Mouse (Mus musculus): ENCODE results near the gene D230025D16Rik. TPM values are rescaled to one million over a fixed set of nuclear protein-coding genes. Genes with fewer than 3 reads are reported as not detected.

Gene D230025D16Rik
- polyA plus RNA-seq, 1 experiment from 2014 or later = 14.8 TPM

DNA sequence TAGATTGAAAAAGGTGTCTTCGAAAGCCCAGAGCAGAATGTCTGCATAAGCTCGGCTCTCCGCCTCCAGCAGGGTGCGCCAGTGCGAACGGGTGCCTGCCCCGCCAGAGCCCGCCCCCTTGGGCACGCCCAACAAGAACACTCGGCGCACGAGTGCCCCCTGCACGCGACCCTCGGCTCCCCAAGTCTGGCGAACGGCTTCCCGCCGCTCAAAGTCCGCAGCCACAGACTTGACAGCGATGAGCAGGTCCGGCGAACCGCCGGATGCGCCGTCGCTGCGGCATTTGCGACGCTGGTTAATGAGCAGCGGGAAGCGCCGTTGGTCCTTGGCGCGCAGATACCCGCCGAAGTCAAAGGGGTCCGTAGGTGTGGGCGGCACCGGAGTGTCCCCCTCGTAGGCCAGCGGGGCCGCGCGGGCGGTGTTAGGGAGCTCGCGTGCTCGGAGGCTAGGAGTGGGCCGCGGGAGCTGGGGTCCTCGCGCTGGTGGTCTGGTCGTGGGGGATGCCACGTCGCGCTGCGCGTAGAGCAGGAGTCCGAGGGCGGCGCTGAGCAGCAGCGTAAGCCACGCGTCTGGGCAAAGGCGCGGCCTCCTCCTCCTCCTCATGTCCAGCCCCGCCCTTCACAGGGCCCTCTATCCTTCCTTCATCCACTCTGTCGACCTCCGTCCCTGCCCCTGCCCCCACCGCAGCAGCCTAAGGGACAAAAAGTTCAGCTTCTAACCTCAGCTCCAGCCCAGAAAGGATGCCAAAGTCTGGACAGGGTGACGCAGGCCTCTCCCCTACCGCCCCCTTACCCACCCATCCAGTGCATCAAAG, 29.4 kb downstream of the D230025D16Rik start:
- Histone ChIP-seq H3K4me2 (replicated peaks; ENCODE audit: low read depth) (peak overlapping the region; percentile 98), H3K9me3 (ENCODE audit: control insufficient read depth) (no peaks in the 10 kb centered on the region), H3K4me3 (ENCODE audit: low read depth, low read length) (peak overlapping the region; percentile 64), H3K36me3 (ENCODE audit: control insufficient read depth, insufficient read depth) (peaks cover 36% of the 10 kb centered on the region), H3K27ac (ENCODE audit: low read depth, low read length) (peak overlapping the region; percentile 72), H3K9ac (ENCODE audit: low read depth, low read length) (peak overlapping the region; percentile 47), H3K4me1 (replicated peaks; ENCODE audit: control insufficient read depth, insufficient read depth, low read length) (peaks cover 8% of the 10 kb centered on the region; the same call in 1 of the 2 replicates), H3K27me3 (replicated peaks; ENCODE audit: control insufficient read depth, insufficient read depth, low read length) (peaks cover 10% of the 10 kb centered on the region; the same call in 1 of the 2 replicates)
- under 1% methylated on average over 74 of the region's 74 CpGs for WGBS
- peak; percentile 76 for ATAC-seq
- peak; percentile 97 for TF ChIP-seq CTCF (IDR thresholded peaks at IDR 0.05; ENCODE audit: low read depth)

- H3K4me1 ChIP-seq (replicated peaks; ENCODE audit: control insufficient read depth, insufficient read depth, low read length) = peaks cover 12% of the 10 kb centered on the region; the same call in 1 of the 2 replicates
- H3K27ac ChIP-seq (ENCODE audit: low read depth, low read length) = peak within 1 kb of the TSS; percentile 72
- ATAC-seq = peak; percentile 62
- peak within 1 kb of the TSS; percentile 47 for H3K9ac ChIP-seq (ENCODE audit: low read depth, low read length)
- peaks cover 30% of the 10 kb centered on the region for H3K36me3 ChIP-seq (ENCODE audit: control insufficient read depth, insufficient read depth)
- peak within 1 kb of the TSS; percentile 64 for H3K4me3 ChIP-seq (ENCODE audit: low read depth, low read length)
- WGBS = under 1% methylated on average over 14 of the region's 14 CpGs
- no peaks in the 10 kb centered on the region for H3K9me3 ChIP-seq (ENCODE audit: control insufficient read depth)
- peak within 1 kb of the TSS; percentile 98 for H3K4me2 ChIP-seq (replicated peaks; ENCODE audit: low read depth)
- H3K27me3 ChIP-seq (replicated peaks; ENCODE audit: control insufficient read depth, insufficient read depth, low read length) = peaks cover 10% of the 10 kb centered on the region; the same call in 1 of the 2 replicates
- TF ChIP-seq CTCF (IDR thresholded peaks at IDR 0.05; ENCODE audit: low read depth) = no peak
These were observed 30.0 kb downstream of the D230025D16Rik start, which contains the start of gene B3gnt9 for GRCm38 (mm10) chr8:105254966-105255350. Gene B3gnt9, minus strand, starts transcription at chr8:105255153.

DNA sequence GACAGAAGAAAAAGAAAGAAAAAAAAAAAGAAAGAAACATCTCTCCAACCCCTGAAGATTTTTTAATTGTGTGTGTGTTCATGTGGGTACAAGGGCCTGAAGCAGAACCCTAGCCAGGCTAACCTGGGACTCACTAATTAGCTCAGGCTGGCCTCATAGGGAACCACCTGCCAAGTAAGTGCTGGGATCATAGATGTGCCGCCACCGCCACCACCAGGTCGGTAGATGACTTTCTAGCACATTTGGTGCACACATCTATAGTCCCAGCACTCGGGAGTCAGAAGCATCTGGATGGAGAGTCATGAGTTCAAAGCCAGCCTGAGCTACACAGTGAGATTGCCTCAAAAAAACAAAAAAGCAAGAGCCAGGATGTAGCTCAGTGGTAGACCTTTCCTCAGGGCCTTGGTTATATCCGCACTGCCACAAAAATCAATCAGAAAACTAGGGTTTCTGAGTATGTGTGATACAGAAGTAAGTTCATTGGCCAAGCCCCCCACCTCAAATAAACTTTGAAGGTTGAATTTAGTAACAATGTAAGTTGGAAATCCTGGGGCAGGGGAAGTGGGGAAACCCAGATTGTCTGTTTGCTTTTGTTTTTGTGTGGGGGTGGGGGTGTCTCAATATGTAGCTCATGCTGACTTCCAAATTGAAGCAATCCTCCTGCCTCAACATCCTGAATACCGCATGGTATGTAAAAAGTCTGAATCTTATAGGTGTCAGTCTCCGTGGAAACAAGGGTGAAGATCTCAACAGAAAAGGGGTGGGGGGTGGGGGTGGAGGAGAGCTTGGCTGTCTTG, 32.6 kb downstream of the D230025D16Rik start:
- no peaks in the 10 kb centered on the region for H3K9me3 ChIP-seq (ENCODE audit: control insufficient read depth)
- H3K4me1 ChIP-seq (replicated peaks; ENCODE audit: control insufficient read depth, insufficient read depth, low read length) = peaks cover 12% of the 10 kb centered on the region; the same call in 1 of the 2 replicates
- ATAC-seq = no peak
- H3K4me3 ChIP-seq (ENCODE audit: low read depth, low read length) = no peak overlapping the region
- 87% methylated on average over 7 of the region's 7 CpGs for WGBS
- H3K36me3 ChIP-seq (ENCODE audit: control insufficient read depth, insufficient read depth) = peaks cover 6% of the 10 kb centered on the region; the same call in 1 of the 2 replicates
- H3K27ac ChIP-seq (ENCODE audit: low read depth, low read length) = no peak overlapping the region
- no peak for TF ChIP-seq CTCF (IDR thresholded peaks at IDR 0.05; ENCODE audit: low read depth)
- H3K9ac ChIP-seq (ENCODE audit: low read depth, low read length) = no peak overlapping the region
- H3K4me2 ChIP-seq (replicated peaks; ENCODE audit: low read depth) = no peak overlapping the region
- H3K27me3 ChIP-seq (replicated peaks; ENCODE audit: control insufficient read depth, insufficient read depth, low read length) = peaks cover 10% of the 10 kb centered on the region; the same call in 1 of the 2 replicates

DNA sequence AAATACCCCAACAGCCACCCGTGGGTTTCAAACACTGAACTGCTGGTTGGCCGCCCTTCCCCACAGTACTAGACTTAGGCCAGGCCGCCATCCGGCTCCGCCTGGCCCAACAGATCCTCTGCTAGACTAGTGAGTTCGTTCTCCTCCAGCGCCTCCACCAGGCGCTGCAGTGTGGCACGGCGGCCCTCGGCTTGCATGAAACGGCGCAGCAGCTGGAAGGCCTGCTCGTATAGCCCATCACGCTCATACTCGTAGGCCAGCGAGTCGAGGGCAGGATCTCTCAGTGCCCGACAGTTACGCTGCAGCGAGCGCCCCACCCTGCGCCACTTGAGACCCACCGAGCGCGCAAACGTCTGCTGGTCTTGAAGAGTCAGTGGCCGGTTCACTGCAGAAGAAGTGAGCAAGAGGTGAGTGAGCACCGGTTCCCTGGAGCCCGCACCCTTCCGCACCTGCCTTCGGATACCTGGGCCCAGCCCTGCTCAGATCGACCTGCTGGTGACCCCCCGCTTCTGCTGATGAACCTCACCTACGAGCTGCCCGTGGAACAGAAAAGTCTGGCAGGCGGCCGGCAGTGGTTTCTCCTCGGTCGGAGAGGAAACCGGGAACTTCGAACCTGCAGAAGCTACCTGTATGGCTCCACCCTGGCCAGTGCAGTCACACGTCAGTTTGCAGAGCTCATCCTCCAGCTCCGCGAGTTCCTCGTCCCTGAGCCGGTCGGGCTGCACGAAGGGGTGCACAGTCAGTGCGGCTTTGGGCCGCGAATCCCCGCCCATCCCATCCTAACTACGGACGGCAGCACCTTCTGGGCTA, 34.2 kb downstream of the D230025D16Rik start:
- TF ChIP-seq CTCF (IDR thresholded peaks at IDR 0.05; ENCODE audit: low read depth) = peak; percentile 36
- 29% methylated on average over 55 of the region's 55 CpGs for WGBS
- Histone ChIP-seq H3K4me3 (ENCODE audit: low read depth, low read length) (peak overlapping the region; percentile 20), H3K4me1 (replicated peaks; ENCODE audit: control insufficient read depth, insufficient read depth, low read length) (peaks cover 18% of the 10 kb centered on the region), H3K27me3 (replicated peaks; ENCODE audit: control insufficient read depth, insufficient read depth, low read length) (peaks cover 10% of the 10 kb centered on the region; the same call in 1 of the 2 replicates), H3K4me2 (replicated peaks; ENCODE audit: low read depth) (peak overlapping the region; percentile 60), H3K36me3 (ENCODE audit: control insufficient read depth, insufficient read depth) (peaks cover 6% of the 10 kb centered on the region; the same call in 1 of the 2 replicates), H3K27ac (ENCODE audit: low read depth, low read length) (no peak overlapping the region), H3K9me3 (ENCODE audit: control insufficient read depth) (no peaks in the 10 kb centered on the region), H3K9ac (ENCODE audit: low read depth, low read length) (no peak overlapping the region)
- no peak for ATAC-seq

DNA sequence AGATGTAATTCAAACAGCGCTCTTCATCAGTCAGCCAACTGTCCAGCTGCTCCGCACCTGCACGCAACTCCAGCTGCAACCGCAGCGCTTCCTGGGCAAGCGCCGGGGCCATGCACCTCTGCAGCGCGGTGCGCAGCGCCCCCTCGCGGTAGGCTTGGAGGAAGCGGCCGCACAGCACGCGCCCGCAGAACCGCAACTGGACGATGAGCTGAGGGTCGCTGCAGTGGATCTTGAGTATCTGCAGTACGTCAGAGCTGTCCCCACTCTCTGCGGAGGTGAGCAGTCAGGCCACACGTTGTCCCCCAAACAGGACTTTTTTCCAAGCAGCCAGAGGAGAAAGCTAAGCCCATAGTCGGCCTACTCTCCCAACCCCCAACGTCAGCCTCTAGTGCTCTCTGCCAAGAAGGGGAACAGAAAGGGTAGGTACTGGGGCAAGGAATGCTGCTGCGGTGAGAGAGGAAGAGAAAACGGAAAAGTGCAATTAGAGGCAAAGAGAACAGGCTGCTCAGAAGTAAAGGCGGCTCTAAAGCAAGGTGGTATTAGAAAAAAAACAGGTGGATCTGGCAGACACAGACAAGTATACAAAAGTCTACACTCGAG, 34.9 kb downstream of the D230025D16Rik start:
- no peaks in the 10 kb centered on the region for H3K9me3 ChIP-seq (ENCODE audit: control insufficient read depth)
- no peak overlapping the region for H3K27ac ChIP-seq (ENCODE audit: low read depth, low read length)
- peak overlapping the region; percentile 20 for H3K4me3 ChIP-seq (ENCODE audit: low read depth, low read length)
- 5% methylated on average over 30 of the region's 30 CpGs for WGBS
- TF ChIP-seq CTCF (IDR thresholded peaks at IDR 0.05; ENCODE audit: low read depth) = peak; percentile 100
- H3K27me3 ChIP-seq (replicated peaks; ENCODE audit: control insufficient read depth, insufficient read depth, low read length) = peaks cover 10% of the 10 kb centered on the region; the same call in 1 of the 2 replicates
- H3K9ac ChIP-seq (ENCODE audit: low read depth, low read length) = no peak overlapping the region
- 0 out of 2 replicates have a peak, but pooled peaks have one; percentile 32 for ATAC-seq
- peaks cover 6% of the 10 kb centered on the region; the same call in 1 of the 2 replicates for H3K36me3 ChIP-seq (ENCODE audit: control insufficient read depth, insufficient read depth)
- H3K4me2 ChIP-seq (replicated peaks; ENCODE audit: low read depth) = peak overlapping the region; percentile 60
- peaks cover 19% of the 10 kb centered on the region for H3K4me1 ChIP-seq (replicated peaks; ENCODE audit: control insufficient read depth, insufficient read depth, low read length)
